Mouse (Mus musculus) adrenal gland, postnatal 4 days (tissue): ENCODE results near the gene Sel1l2. TPM values are rescaled to one million over a fixed set of nuclear protein-coding genes. Genes with fewer than 3 reads are reported as not detected.
"Not testable (repeated sequence)": the region's sequence is repeated elsewhere in the genome, so short reads cannot be mapped to it uniquely, and the experiment has no call there.

Experiments
- DNase-seq, 2 experiments: peaks; one replicate each; pipeline ENCODE4 v3.0.0; 2021 to 2022; ENCODE audit warnings: low spot score in 2 of 2, mixed read lengths in 2 of 2
- total RNA-seq, 2 experiments: library from RNA; stranded (reverse); gene quantifications; 2 replicates each; pipeline ENCODE4 v1.2.3; 2021

Gene Sel1l2
- total RNA-seq, 2 experiments from 2014 or later: not detected

DNA sequence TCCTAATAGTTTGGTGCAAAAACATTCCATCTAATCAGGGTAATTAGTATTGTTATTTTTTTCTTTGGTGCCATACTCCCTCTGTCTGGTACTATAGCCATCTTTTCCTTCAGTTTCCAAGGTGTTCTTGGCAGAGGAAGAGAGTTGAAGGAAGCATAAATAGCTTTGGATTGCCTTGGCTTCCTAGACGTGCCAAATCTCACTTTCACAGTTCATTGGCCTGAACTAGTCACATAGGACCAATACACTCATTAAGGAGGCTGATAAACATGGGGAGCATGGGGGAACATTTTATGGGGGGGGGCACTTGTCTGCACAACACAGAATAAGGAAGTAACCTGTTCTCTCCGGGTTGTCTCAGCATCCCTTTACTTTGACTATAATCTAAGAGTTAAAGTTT lies 174.1 kb downstream of the Sel1l2 start:
- DNase-seq: no peak

DNA sequence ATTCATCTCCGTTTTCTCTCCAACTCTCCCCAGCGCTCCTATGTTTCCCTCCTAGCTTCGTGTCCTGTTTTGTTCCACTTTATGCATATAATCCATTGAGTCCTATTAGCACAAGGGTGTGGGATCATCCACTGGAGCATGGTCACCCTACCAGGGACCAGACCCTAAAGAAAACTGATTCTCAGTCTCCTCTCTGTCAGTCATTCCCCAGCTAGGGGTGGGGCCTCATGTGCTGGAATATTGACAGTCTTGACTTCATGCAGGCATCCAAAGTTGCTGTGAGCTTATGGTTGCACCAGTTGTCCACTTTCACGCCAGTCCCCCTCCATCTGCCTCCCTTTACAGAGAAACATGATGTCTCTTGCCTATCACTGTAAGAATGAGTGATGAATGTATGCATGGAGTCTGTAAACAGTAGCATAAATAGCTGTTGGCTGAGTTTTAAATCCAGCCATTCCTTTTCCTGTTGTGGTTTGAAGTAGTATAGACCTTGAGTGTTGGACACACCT lies 174.9 kb downstream of the Sel1l2 start:
- no peak for DNase-seq

DNA sequence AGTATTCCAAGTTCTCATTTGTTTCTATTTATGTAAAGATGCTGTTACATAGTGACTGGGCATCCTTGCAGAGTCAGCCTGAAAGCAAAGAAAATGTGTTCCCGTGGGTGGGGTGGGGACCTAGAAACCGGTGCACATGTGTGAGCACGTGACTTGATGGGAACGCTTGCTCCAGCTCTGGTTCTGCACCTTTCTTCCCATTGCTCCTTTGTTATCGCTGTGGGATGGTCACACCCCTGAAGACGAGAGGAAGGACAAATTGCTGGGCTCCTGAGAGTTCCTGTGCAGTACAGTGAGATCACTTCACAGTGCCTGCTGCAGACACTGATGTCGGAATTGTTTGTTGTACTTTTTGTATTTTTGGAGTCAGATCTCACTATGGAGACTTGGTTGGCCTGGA lies 185.8 kb downstream of the Sel1l2 start:
- no peak for DNase-seq

DNA sequence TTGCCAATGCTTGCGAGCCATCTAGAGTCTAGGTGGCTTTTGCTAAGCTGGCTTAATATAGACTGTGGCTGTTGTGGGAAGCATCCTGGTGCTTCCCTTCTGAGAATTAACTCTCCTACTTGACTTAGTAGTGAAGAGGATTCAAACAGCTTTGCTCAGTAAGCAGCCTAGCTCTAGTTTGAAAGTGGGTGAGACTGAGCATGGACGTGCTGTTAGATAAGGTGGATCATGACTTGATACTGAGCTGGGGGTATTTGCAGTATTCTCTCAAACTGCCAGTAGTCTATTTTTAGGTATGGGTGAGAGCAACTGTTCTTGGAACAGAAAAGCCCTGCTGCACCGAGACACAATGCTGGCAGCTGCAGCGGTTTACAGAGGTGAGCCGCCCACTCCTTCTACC lies 186.9 kb downstream of the Sel1l2 start:
- DNase-seq: no peak

DNA sequence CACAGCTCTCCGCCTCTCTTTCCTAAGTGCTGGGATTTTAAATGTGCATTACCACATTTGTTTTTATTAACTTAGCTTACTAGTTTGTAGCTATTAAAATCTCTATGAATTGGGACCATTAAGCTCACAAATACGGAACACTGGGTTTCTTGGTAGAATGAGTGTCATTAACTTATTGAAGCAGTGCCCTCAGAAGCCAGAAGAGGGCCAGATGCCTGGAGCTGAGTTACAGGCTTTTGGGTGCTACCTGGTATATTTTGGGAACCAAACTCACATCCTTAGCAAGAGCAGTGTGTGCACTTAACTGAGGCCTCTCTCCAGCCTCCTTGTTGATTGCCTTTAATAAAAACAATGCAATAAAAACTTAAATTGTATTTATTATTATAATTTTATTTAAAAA lies 188.8 kb downstream of the Sel1l2 start:
- DNase-seq: no peak

DNA sequence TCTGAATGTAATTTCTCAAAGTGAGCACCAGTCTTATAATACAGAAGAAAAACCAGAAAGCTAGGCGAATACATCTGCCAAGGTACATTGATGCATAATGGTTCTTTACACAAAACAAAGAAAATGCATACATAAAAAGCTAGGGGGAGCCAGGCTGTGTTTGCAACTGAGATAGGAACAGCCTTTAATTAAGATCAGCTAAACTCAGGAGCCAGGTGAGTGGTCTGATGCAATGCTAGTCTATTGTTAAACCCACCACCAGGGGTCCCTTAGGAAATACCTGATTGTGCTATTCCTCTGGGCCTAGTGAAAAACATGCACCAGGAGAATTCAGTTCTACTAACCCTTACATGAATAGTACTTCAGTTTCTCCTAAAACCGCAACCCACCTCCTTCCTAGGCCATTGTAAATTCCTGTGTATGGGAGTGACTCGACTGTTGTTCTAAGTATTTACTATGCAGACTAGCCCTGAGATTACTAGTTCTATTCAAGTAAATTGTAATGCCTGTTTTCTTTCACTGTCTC lies 203.8 kb downstream of the Sel1l2 start:
- not testable (repeated sequence) for DNase-seq

Other genes starting within 250 kb of the Sel1l2 start
- gene Gm17374, start 237.7 kb downstream of the Sel1l2 start, total RNA-seq: not detected
- 10 to 100 TPM; 26.7 to 27.4 TPM for gene Esf1, start 219.1 kb downstream of the Sel1l2 start, total RNA-seq
- 10 to 100 TPM; 18.1 to 19.5 TPM for gene Ndufaf5, start 219.1 kb downstream of the Sel1l2 start, total RNA-seq
- gene Macrod2, start 5.6 kb upstream of the Sel1l2 start, total RNA-seq: 1 to 10 TPM; 7.4 to 9.6 TPM